Mouse (Mus musculus) midbrain, embryonic 15.5 days (tissue): ENCODE measurements around the gene Rhbdd1. TPM values are rescaled to one million over a fixed set of nuclear protein-coding genes. Genes with fewer than 3 reads are reported as not detected.

ENCODE experiments used
- ATAC-seq: fragments of 200-750 bp; cut with Nextera tagmentation; replicated peaks from 2 replicates; pipeline ENCODE4 v1.8.0; 2017; ENCODE audit warnings: moderate TSS enrichment
- H3K27ac ChIP-seq: fragments of 300-500 bp; sonication (generic); 2 replicates; pipeline ENCODE4 v1.5.1; 2015; ENCODE audit warnings: mild to moderate bottlenecking, inconsistent platforms
- H3K27me3 ChIP-seq: fragments of 300-500 bp; sonication (generic); replicated peaks from 2 replicates; pipeline ENCODE4 v1.6.1; 2015; ENCODE audit warnings: inconsistent platforms
- H3K36me3 ChIP-seq: fragments of 300-500 bp; sonication (generic); replicated peaks from 2 replicates; pipeline ENCODE4 v1.6.1; 2015; ENCODE audit warnings: inconsistent platforms
- H3K4me1 ChIP-seq: fragments of 300-500 bp; sonication (generic); 2 replicates; pipeline ENCODE4 v1.6.1; 2015; ENCODE audit warnings: inconsistent platforms
- H3K4me2 ChIP-seq: fragments of 300-500 bp; sonication (generic); 2 replicates; pipeline ENCODE4 v1.6.1; 2015; ENCODE audit warnings: inconsistent platforms, mild to moderate bottlenecking, moderate library complexity
- H3K4me3 ChIP-seq: fragments of 300-500 bp; sonication (generic); 2 replicates; pipeline ENCODE4 v1.5.1; 2015; ENCODE audit warnings: mild to moderate bottlenecking, inconsistent platforms
- H3K9ac ChIP-seq: fragments of 300-500 bp; sonication (generic); 2 replicates; pipeline ENCODE4 v1.6.1; 2015; ENCODE audit warnings: mild to moderate bottlenecking, inconsistent platforms
- H3K9me3 ChIP-seq: fragments of 300-500 bp; sonication (generic); 2 replicates; pipeline ENCODE4 v1.6.1; 2016; ENCODE audit warnings: inconsistent platforms
- WGBS: fragments of 180-500 bp; shearing (Covaris S2); methylation state at CpG from one replicate; pipeline ENCODE4 v1.1.7; 2015; ENCODE audit warnings: mixed read lengths; 5-methylcytosine and 5-hydroxymethylcytosine counted together
- polyA plus RNA-seq: library from polyadenylated mRNA; unstranded; fragments of >200 nt; fragmentation: Nextera tagmentation; extraction: Ambion mirVana; gene quantifications from 2 replicates; pipeline ENCODE4 v1.2.1, GENCODE M21; 2015

Rhbdd1 gene
- polyA plus RNA-seq, 1 experiment from 2014 or later = 3.2 TPM

DNA sequence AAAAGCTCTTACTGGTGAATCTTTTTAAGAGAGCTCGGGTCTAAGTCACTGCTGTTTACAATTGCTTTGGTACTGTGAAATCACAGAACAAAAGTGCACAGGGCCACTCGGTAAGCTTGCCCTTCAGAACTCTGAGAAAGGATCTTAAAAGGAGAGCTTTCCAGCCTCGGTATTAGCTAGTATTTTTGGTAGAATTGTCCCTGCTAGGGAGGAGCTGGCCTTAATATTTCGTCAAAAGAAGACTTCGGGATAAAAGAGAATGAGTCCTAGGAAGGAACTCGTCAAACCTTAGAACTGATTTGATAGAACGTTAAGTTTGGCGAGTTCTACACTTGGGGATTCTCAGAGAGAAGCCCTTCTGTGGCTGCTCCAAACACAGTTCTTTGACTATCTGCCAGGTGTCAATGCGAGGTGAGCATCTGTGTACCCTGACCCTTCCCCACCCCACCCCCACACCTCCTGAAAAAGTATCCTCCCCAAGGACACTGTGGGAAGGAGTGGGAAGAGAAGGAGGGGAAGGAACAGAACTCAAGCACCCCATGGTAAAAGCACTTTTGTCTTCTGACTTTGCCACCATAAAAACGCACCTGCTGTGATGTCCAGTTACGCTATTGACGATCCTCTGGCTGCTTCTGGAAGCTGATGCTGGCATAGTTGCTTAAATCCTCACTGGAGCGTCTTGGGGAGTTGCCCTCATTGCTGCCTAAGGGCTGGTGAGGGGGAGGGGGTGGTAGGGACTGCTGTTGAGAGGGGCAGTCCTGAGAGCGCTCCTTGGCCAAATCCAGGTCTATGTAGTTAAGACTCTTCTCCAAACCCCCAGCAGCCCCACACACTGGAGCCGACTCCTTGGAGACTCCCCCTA, 29.8 kb upstream of the Rhbdd1 start:
- Histone ChIP-seq H3K4me1 (peaks cover 66% of the 10 kb centered on the region), H3K27me3 (no peaks in the 10 kb centered on the region), H3K36me3 (no peaks in the 10 kb centered on the region), H3K27ac (0 out of 2 replicates have a peak overlapping the region, but pooled peaks have one; percentile 19), H3K9ac (peak overlapping the region; percentile 26), H3K9me3 (no peaks in the 10 kb centered on the region), H3K4me2 (peak overlapping the region; percentile 77), H3K4me3 (peak overlapping the region; percentile 41)
- no peak for ATAC-seq
- 13% methylated on average over 15 of the region's 15 CpGs for WGBS

DNA sequence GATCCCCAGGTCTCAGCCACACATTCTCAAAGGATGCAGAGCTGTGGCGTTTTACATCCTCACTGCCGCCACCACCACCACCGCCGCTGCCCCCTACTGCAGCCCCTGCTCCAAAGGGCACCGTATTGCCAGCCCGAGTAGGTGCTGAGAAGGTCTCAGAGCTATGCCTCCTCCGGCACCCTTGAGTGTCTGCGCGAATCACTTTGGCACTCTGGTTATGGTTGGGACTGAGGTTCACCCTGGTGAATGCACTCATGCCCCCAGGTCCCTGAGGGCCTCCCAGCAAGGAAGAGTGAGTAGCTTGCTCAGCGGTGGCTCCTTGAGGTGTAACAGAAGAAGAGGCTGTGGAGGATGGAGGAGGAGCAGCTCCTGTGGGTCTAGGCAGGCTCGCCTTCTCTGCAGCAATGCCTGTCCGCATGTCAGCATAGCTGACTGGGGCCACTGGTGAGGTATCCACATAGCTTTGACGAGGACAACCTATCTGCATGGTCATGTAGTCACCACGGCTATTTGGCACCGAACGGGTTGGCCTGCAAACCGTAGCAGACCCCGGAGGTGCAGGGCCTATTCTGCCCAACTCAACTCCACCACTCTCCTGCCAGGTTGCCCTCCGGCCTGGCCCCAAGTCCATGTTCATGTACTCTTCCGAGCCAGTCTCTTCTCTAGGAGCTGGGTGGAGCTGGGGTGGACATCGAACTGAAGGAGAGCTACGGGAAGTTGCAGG, 29.0 kb upstream of the Rhbdd1 start:
- 61% methylated on average over 22 of the region's 22 CpGs for WGBS
- peak overlapping the region; percentile 26; the same call in 1 of the 2 replicates for H3K9ac ChIP-seq
- ATAC-seq = no peak
- H3K27me3 ChIP-seq = no peaks in the 10 kb centered on the region
- H3K4me3 ChIP-seq = peak overlapping the region; percentile 41
- peak overlapping the region; percentile 77 for H3K4me2 ChIP-seq
- H3K4me1 ChIP-seq = peaks cover 69% of the 10 kb centered on the region
- no peaks in the 10 kb centered on the region for H3K9me3 ChIP-seq
- H3K27ac ChIP-seq = no peak overlapping the region
- no peaks in the 10 kb centered on the region for H3K36me3 ChIP-seq

DNA sequence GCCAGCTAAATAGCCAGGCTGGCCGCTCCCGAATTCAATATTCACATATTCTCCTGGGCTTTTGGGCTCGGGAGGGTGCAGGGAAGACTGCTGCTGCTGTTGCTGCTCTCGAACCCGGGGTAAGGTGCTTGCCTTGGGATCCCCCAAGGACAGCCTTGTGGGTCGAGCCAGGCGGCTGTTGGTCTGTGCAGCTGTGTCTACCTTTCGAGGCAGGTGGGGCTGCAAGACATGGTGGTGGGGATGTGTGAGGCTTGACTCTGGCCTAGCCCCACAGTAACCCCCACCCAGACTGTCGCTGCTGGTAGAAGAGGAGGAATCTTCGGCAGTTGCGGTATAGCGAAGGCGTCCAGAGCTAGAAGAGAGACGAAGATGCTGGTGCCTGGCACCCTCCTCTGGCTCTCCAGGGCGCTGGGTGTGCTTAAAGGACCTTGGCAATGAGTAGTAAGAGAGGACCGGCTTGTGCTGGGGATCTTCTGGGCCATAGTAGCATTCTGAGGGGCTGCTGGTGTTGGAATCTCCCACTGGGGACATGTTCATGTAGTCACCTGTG, 28.4 kb upstream of the Rhbdd1 start:
- H3K4me3 ChIP-seq = peak overlapping the region; percentile 41
- no peak overlapping the region for H3K9ac ChIP-seq
- no peaks in the 10 kb centered on the region for H3K9me3 ChIP-seq
- H3K36me3 ChIP-seq = no peaks in the 10 kb centered on the region
- no peaks in the 10 kb centered on the region for H3K27me3 ChIP-seq
- peak overlapping the region; percentile 77 for H3K4me2 ChIP-seq
- H3K4me1 ChIP-seq = peaks cover 67% of the 10 kb centered on the region
- no peak for ATAC-seq
- H3K27ac ChIP-seq = no peak overlapping the region
- WGBS = 89% methylated on average over 16 of the region's 16 CpGs

DNA sequence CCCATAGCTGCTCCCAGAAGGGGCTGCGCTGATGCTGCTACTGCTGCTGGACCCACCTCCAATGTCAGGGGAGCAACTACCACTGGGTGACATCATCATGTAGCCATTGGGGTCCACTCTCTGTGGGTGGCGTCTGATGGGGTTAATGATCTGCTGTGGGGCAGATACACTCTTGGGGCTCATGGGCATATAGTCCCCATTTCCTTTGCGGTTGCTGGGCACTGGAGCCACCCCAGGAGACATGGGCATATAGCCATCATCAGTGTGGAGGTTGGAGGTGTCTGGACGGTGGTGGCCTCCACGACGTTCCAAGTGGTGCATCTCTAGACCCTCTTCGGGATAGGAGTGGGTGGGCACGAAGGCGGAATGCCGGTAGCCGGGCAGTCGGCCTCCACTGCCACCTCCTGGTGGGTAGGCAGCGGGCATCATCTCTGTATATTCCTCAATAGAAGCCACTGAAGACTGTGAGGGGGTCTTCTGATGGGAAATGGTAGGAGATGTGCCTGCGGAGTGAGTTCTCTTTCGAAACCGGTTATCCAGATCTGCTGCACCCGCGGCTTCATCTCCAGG, 27.7 kb upstream of the Rhbdd1 start:
- H3K4me3 ChIP-seq = no peak overlapping the region
- no peaks in the 10 kb centered on the region for H3K27me3 ChIP-seq
- peak overlapping the region; percentile 77 for H3K4me2 ChIP-seq
- peaks cover 73% of the 10 kb centered on the region for H3K4me1 ChIP-seq
- 94% methylated on average over 18 of the region's 18 CpGs for WGBS
- no peak overlapping the region for H3K27ac ChIP-seq
- H3K9me3 ChIP-seq = no peaks in the 10 kb centered on the region
- ATAC-seq = no peak
- H3K36me3 ChIP-seq = no peaks in the 10 kb centered on the region
- H3K9ac ChIP-seq = no peak overlapping the region

DNA sequence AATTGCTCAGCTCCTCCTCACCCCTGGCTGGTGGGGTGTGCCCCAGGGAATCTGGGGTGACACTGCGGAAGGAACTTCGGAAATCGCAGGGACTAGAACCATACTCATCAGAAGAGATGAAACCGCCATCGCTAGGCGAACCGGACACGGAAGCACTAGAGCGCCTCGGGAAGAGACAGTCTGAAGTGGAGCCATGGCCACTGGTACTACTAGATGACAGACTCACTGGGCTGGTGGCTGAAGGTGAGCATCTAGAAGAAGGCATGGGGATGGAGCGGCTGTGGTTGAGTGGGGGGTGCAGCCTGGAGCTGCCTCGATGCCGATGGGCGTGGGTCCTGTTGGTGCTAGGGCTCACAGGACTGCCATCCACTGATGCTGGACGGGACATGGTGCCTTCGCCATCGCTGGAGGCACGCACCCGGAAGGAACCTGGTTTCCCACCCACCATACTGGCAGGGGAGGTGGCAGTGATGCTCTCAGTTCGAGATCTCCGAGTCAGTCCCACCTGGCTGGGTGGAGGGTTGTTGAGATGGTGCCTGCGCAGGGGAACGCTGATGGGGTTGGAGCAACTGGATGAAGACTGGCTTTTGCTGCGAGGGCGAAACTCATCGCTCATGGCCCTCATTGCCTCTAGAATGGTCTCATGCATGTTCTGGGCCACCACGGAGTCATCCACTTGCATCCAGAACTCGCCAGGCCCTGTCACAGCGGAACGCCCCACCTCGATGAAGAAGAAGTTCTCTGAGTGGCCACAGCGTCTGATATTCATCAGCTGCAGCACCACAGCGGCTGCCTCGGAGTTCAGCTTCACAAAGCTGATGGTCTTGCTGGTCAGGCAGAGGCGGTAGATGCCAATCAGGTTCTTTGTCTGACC, 26.9 kb upstream of the Rhbdd1 start:
- H3K27me3 ChIP-seq = no peaks in the 10 kb centered on the region
- H3K9ac ChIP-seq = peak overlapping the region; percentile 90
- peak overlapping the region; percentile 77 for H3K4me2 ChIP-seq
- 69% methylated on average over 35 of the region's 35 CpGs for WGBS
- no peak for ATAC-seq
- H3K36me3 ChIP-seq = no peaks in the 10 kb centered on the region
- H3K9me3 ChIP-seq = no peaks in the 10 kb centered on the region
- H3K4me3 ChIP-seq = peak overlapping the region; percentile 91
- H3K27ac ChIP-seq = peak overlapping the region; percentile 98
- H3K4me1 ChIP-seq = peaks cover 72% of the 10 kb centered on the region

DNA sequence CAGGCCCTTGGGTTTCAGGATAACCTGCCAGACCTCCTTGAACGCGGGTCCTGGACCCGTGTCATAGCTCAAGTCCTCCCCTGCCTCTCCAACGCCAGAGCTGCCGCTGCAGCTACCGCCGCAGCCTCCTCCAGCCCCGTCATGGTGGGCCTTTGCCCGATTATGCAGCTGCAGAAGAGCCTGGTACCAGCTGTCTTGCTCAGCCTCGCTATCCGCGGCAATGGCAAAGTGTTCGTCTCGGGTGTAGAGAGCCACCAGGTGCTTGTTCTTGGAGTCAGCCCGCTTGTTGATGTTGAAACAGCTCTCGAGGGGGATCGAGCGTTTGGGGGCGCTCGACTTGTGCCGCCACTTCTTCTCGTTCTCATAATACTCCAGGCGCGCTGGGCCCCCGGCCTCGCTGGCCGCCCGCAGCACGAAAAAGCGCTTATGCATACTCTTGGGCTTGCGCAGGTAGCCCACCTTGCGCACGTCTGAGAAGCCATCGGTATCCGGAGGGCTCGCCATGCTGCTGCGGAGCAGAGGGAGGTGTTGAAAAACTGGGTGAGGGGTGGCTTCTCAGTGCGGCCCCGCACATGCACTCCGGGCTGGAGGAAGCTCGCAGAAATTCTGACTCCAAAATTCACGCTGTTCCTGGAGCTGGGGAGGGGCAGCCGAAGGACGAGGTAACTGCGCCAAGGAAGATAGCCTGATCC, 26.1 kb upstream of the Rhbdd1 start:
- Histone ChIP-seq H3K4me3 (peak overlapping the region; percentile 91), H3K9ac (peak overlapping the region; percentile 90), H3K4me2 (peak overlapping the region; percentile 77), H3K27me3 (no peaks in the 10 kb centered on the region), H3K9me3 (no peaks in the 10 kb centered on the region), H3K27ac (peak overlapping the region; percentile 98), H3K36me3 (no peaks in the 10 kb centered on the region), H3K4me1 (peaks cover 66% of the 10 kb centered on the region)
- peak; percentile 19; the same call in 1 of the 2 replicates for ATAC-seq
- under 1% methylated on average over 45 of the region's 45 CpGs for WGBS

DNA sequence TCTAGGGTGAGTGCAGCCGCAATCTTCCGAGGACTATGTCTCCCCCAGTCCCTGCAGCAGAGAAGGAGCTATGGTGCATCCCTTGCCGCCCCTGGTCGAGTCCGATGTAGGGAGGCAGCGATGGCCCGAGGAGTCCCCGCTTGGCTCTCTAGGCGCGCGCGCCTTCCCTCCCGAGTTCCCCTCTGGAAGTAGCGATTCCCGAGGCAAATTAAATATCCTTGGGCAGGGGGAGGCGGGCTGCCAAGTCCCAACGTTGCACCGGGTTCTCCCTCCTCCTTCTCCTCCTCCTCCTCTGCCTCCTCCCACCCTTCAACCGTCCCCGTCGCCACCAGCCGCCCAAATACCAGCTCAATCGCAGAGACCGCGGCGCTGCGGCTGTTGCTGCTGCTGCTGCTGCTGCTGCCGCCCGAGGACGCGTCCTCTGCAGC, 25.5 kb upstream of the Rhbdd1 start:
- Histone ChIP-seq H3K36me3 (no peaks in the 10 kb centered on the region), H3K27ac (peak overlapping the region; percentile 98), H3K4me1 (peaks cover 62% of the 10 kb centered on the region), H3K4me3 (peak overlapping the region; percentile 91), H3K27me3 (no peaks in the 10 kb centered on the region), H3K4me2 (peak overlapping the region; percentile 77), H3K9me3 (no peaks in the 10 kb centered on the region), H3K9ac (peak overlapping the region; percentile 90)
- peak; percentile 58 for ATAC-seq
- under 1% methylated on average over 31 of the region's 31 CpGs for WGBS

DNA sequence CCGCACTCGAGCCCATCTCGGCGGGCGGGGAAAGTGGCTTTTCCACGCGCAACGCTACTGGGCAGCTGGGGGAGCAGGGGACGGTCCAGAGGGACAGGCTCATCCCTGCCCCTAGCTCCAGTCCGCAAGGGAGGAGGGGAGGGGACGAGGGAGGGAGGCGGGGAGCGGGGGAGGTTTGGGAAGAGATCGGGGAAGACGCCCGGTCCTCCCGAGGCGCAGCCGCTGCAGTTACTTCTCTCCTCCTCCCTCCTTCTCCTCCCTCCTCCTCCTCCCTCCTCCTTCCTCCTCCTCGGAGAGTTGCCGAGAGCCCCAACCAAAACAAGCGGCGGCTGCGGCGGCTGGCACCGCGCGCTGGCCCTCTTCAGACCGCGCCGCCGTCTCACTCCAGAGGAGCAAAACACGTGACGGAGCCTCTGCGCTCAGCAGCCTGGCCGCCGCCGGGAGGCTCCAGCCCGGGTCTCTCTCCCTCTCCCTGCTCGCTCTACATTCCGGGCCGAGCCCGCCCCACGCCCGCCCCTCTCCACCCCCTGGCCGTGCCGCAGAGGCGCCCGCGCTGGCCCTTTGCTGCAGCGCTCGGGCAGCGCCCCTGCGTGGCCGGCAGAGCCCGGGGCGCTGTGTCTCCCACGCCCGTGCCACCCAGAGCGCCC, 25.0 kb upstream of the Rhbdd1 start, which contains the start of gene Irs1:
Gene Irs1, minus strand, starts transcription at position 266 of the 647 bp plus-strand sequence.
- Histone ChIP-seq H3K9me3 (no peaks in the 10 kb centered on the region), H3K4me2 (peak within 1 kb of the TSS; percentile 77), H3K9ac (peak within 1 kb of the TSS; percentile 90), H3K4me1 (peaks cover 57% of the 10 kb centered on the region), H3K36me3 (no peaks in the 10 kb centered on the region), H3K27ac (peak within 1 kb of the TSS; percentile 98), H3K4me3 (peak within 1 kb of the TSS; percentile 91), H3K27me3 (no peaks in the 10 kb centered on the region)
- peak; percentile 78 for ATAC-seq
- under 1% methylated on average over 58 of the region's 60 CpGs for WGBS

DNA sequence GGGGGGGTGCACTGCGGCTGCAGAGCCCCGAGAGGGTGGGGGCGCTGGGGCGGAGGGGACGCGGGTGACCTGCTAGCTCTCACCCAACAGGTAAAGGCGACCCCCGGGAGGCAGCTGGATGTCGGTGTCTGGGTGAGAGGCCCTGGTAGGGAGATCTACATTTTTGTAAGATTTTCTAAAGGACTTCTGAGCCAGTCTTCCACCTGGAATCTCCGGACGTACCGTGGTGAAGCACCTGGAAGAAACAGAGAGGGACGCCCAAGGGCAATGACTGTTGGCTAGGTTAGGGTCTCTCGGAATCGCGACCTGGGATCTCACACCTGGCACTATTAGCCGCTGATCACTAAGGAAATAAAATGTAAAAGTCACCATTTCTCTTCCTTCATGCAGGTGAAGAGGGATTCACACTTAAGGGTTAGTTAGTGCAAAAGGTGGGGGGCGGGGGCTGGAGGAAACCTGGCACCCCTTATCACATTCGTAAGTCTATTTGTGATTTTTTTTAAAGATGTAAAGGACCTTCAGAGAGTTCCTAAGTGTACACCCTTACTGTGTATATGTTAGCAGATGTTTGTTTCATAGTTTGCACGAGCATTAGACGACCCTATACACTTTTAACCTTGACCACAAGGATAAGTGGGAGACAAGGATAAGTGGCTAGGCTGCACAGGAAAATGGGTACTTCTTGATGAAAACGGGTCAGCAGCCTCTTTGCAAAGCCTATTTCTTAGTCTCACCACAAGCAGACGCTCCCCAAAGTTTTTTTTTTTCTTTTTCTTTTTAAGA, 24.1 kb upstream of the Rhbdd1 start:
- Histone ChIP-seq H3K27me3 (no peaks in the 10 kb centered on the region), H3K4me3 (peak overlapping the region; percentile 91), H3K9me3 (no peaks in the 10 kb centered on the region), H3K4me1 (peaks cover 48% of the 10 kb centered on the region), H3K9ac (peak overlapping the region; percentile 90), H3K36me3 (no peaks in the 10 kb centered on the region), H3K27ac (peak overlapping the region; percentile 98), H3K4me2 (peak overlapping the region; percentile 77)
- WGBS = 1% methylated on average over 22 of the region's 23 CpGs
- ATAC-seq = peak; percentile 1; the same call in 1 of the 2 replicates

DNA sequence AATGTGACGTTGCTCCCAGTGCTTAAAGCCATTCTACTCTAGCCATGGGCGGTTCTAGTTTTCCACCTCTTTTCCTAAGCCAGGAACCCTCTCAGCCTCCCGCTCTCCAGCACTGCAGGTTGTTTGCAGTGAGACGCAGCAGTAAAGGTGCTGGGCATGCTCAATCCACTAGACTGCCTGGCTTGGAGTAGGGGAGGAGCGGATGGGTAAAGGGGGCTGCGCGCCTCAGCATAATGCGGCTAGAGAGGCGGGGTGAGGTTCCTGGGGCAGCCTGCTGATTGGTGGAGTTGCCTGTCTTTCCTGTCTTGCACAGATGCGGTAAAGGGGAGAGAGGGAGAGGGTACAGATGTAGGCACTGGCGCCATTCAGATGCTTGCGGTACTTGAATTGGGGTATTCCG, 23.5 kb upstream of the Rhbdd1 start:
- H3K27ac ChIP-seq = peak overlapping the region; percentile 98
- no peaks in the 10 kb centered on the region for H3K9me3 ChIP-seq
- no peaks in the 10 kb centered on the region for H3K36me3 ChIP-seq
- peak; percentile 87 for ATAC-seq
- peak overlapping the region; percentile 38 for H3K9ac ChIP-seq
- WGBS = 0% methylated on average over 13 of the region's 13 CpGs
- no peaks in the 10 kb centered on the region for H3K27me3 ChIP-seq
- peaks cover 42% of the 10 kb centered on the region for H3K4me1 ChIP-seq
- H3K4me2 ChIP-seq = peak overlapping the region; percentile 77
- peak overlapping the region; percentile 91 for H3K4me3 ChIP-seq
